Mouse (Mus musculus) embryonic facial prominence, embryonic 14.5 days (tissue): Measurements from ENCODE around the gene Sdc1. TPM values are rescaled to one million over a fixed set of nuclear protein-coding genes. Genes with fewer than 3 reads are reported as not detected.

ENCODE experiments used
- ATAC-seq: fragments of 200-750 bp; cut with Nextera tagmentation; 2 replicates; pipeline ENCODE4 v1.8.0; 2017; ENCODE audit warnings: low read depth, moderate number of reproducible peaks, moderate TSS enrichment
- DNase-seq: peaks from one replicate; pipeline ENCODE4 v3.0.0-alpha.2; 2015; ENCODE audit warnings: low spot score
- H3K27ac ChIP-seq: fragments of 300-500 bp; sonication (generic); replicated peaks from 2 replicates; pipeline ENCODE4 v1.5.1; 2014; ENCODE audit warnings: low read depth, mild to moderate bottlenecking, low read length, moderate library complexity
- H3K27me3 ChIP-seq: fragments of 300-500 bp; sonication (generic); replicated peaks from 2 replicates; pipeline ENCODE4 v1.6.1; 2014; ENCODE audit warnings: low read length; ENCODE audit not compliant: control insufficient read depth, insufficient read depth
- H3K36me3 ChIP-seq: fragments of 300-500 bp; sonication (generic); 2 replicates; pipeline ENCODE4 v1.6.1; 2014; ENCODE audit warnings: low read length, mixed read lengths; ENCODE audit not compliant: control insufficient read depth, insufficient read depth
- H3K4me1 ChIP-seq: fragments of 300-500 bp; sonication (generic); 2 replicates; pipeline ENCODE4 v1.6.1; 2014; ENCODE audit warnings: antibody characterized with exemption, low read length; ENCODE audit not compliant: control insufficient read depth, insufficient read depth
- H3K4me2 ChIP-seq: fragments of 300-500 bp; sonication (generic); 2 replicates; pipeline ENCODE4 v1.6.1; 2014; ENCODE audit warnings: low read depth, mild to moderate bottlenecking, low read length, moderate library complexity, mixed read lengths
- H3K4me3 ChIP-seq: fragments of 300-500 bp; sonication (generic); 2 replicates; pipeline ENCODE4 v1.5.1; 2014; ENCODE audit warnings: low read depth, mild to moderate bottlenecking, low read length
- H3K9ac ChIP-seq: fragments of 300-500 bp; sonication (generic); 2 replicates; pipeline ENCODE4 v1.6.1; 2014; ENCODE audit warnings: low read depth, mild to moderate bottlenecking, low read length, moderate library complexity, mixed read lengths
- H3K9me3 ChIP-seq: fragments of 300-500 bp; sonication (generic); 2 replicates; pipeline ENCODE4 v1.6.1; 2016; ENCODE audit warnings: low read length; ENCODE audit not compliant: control insufficient read depth
- WGBS: fragments of 180-500 bp; shearing (Covaris S2); extraction: QIAGEN DNeasy Blood & Tissue Kit; methylation state at CpG from one replicate; pipeline ENCODE4 v1.1.7; 2014; 5-methylcytosine and 5-hydroxymethylcytosine counted together
- polyA plus RNA-seq: library from polyadenylated mRNA; unstranded; fragments of >200 nt; fragmentation: Nextera tagmentation; extraction: Ambion mirVana; gene quantifications from 2 replicates; pipeline ENCODE4 v1.2.1, GENCODE M21; 2014

The Sdc1 gene
- polyA plus RNA-seq, 1 experiment from 2014 or later: 113 TPM

DNA sequence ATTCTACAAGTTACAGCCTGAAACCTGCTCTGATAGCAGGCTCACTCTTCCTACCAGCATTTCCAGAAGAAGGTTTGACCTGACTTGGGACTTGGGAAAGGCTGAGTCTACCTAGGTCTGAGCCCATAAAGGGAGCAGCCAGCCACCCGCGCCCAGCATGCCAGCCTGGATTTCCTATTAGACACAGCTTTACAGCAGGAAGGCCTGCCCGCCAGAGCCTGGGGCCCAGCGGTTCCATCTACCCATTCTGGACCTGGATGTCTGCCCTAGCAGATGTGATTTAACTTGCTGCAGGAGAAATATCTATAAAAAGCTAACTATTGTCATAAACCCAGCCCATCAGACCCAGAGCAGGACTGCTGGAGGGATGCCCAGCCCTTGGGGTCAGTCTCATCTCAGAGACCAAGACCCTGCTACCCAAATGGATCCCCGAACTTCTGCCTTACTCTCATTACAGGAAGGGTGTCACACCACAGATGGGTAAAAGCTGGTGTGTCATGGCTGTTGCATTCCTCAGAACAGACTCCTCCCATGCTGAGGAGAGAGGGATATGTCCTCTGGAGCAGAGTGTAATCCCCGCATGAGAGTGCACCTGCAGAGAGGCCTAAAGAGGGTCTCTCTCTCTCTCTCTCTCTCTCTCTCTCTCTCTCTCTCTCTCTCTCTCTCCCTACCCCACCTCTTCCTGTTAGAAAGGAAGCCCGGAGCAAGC lies 54.0 kb downstream of the Sdc1 start:
- WGBS: 61% methylated on average over 7 of the region's 7 CpGs
- ATAC-seq (0 out of 2 replicates have a peak, but pooled peaks have one; percentile 41), DNase-seq (no peak)
- H3K9ac ChIP-seq: no peak overlapping the region
- H3K4me2 ChIP-seq: no peak overlapping the region
- H3K36me3 ChIP-seq: no peaks in the 10 kb centered on the region
- H3K9me3 ChIP-seq: no peaks in the 10 kb centered on the region
- H3K4me3 ChIP-seq: no peak overlapping the region
- no peaks in the 10 kb centered on the region for H3K4me1 ChIP-seq
- H3K27ac ChIP-seq: no peak overlapping the region
- no peaks in the 10 kb centered on the region for H3K27me3 ChIP-seq

DNA sequence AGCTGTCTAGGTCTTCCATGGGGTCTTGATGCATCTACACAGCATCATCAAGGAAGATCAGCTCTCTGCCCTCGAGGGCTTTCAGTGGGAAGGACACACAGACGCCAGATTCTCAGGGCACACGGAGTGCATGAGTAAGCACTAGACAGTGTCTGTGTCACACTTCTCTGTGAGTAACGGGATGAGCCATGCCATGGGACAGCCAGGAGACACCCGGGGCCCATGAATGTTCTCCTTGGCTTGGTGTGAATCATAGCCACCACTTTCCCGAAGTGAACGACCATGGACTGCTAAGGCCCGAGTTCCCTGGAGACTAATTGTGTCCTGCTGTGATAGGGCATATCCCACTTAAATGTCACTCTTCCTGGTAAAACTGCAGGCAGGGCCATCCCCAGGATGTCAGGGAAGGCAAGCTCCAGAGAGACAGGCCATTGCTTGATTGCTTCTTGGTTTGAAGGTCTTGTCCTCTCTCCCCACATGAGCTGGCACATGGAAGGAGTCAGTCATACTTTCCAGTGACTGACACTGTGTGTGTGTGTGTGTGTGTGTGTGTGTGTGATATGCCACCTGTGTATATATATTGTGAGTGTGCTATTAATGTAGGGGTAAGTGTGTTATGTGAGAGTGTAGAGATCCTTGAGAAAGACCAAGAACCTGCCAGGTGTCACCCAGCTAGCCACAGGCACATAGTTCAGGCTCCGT lies 56.0 kb downstream of the Sdc1 start:
- DNase-seq (no peak), ATAC-seq (no peak)
- no peak overlapping the region for H3K4me2 ChIP-seq
- H3K4me1 ChIP-seq: no peaks in the 10 kb centered on the region
- H3K9me3 ChIP-seq: no peaks in the 10 kb centered on the region
- H3K9ac ChIP-seq: no peak overlapping the region
- no peaks in the 10 kb centered on the region for H3K36me3 ChIP-seq
- H3K27me3 ChIP-seq: no peaks in the 10 kb centered on the region
- no peak overlapping the region for H3K27ac ChIP-seq
- WGBS: 85% methylated on average over 9 of the region's 9 CpGs
- H3K4me3 ChIP-seq: no peak overlapping the region

DNA sequence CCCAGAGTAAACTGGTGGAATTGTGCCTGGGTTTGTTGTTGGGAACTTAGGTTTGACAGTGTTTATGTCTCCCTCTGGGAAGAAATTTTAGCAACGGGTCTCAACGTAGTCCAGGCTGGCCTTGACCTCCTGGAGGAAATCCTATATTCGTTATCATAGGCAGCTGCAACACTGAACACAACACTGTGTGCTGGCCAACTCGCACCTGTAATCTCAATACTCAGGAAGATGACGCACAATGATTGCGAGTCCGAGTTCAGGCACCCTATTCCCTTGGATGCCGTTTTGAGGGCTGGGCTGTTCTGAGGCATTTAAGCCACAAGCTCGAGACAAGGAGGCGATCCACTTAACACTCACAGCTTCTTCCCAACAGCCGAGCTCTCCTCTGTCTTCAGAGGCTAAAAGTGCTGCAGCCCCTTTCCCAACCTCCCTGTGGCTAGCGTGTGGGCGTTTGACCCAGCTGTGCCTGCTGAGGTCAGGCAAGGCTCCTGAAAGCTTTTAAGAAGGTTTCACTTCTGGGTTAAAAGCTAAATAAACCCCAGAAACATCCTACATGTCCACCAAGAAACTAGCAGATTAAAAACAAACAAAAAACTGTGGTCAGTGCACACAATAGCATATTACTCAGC lies 58.0 kb downstream of the Sdc1 start:
- H3K27me3 ChIP-seq: no peaks in the 10 kb centered on the region
- no peak overlapping the region for H3K4me3 ChIP-seq
- ATAC-seq (no peak), DNase-seq (no peak)
- H3K9me3 ChIP-seq: no peaks in the 10 kb centered on the region
- no peaks in the 10 kb centered on the region for H3K36me3 ChIP-seq
- WGBS: 65% methylated on average over 13 of the region's 13 CpGs
- H3K9ac ChIP-seq: no peak overlapping the region
- no peak overlapping the region for H3K4me2 ChIP-seq
- no peak overlapping the region for H3K27ac ChIP-seq
- no peaks in the 10 kb centered on the region for H3K4me1 ChIP-seq

DNA sequence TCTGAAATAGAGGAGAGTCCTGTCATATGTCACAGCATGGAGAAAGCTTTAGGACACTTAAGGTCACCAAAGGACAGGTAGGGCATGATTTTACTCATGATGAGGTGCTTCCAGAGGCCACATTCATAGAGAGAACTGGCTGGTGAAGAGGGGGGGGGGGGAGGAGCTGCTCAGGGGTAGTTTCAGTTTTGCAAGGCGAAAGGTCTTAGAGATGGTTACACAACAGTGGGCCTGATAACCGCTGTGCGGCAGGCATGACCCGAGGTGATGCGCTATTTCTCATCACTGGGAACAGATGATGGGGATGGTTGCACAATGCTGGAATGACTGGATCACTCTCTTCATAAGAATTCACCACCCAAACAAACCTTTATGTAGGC lies 58.5 kb downstream of the Sdc1 start:
- H3K9ac ChIP-seq: no peak overlapping the region
- H3K4me3 ChIP-seq: no peak overlapping the region
- no peaks in the 10 kb centered on the region for H3K36me3 ChIP-seq
- no peaks in the 10 kb centered on the region for H3K9me3 ChIP-seq
- 94% methylated on average over 5 of the region's 5 CpGs for WGBS
- H3K4me2 ChIP-seq: no peak overlapping the region
- no peak for ATAC-seq
- H3K27me3 ChIP-seq: no peaks in the 10 kb centered on the region
- no peak overlapping the region for H3K27ac ChIP-seq
- no peak for DNase-seq
- no peaks in the 10 kb centered on the region for H3K4me1 ChIP-seq

DNA sequence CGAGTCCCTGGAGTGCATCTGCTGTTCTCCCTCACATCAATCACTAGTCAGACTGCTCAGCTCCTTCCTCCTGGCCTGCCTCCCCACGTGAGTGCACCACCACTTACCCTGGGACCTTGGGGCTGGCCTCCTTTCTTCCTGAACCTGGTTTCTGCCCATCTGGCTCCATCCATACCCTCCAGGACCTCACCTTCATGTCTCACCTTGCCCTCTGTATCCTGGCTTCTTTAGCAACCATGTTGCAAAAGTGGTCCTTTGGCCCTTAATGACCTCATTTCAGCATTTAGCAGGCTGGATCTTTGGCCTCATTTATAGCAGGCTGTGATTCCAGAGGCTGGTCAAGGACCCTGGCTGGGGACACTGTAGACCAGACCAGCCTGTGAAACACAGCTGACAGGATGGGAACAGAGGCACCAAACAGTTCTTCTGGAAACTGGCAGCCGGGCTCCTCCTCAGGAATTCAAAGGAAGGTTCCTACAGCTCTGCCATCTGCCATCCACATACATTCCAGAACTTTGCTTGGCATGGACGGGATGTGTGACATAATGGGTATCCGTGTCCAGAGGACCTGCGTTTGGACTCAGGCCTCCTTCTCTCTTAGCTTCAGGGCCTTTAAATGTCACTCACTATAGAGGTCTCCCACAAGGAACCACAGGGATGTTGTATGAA lies 60.0 kb downstream of the Sdc1 start:
- Histone ChIP-seq H3K27ac (no peak overlapping the region), H3K27me3 (no peaks in the 10 kb centered on the region), H3K4me2 (no peak overlapping the region), H3K9me3 (no peaks in the 10 kb centered on the region), H3K36me3 (no peaks in the 10 kb centered on the region), H3K9ac (no peak overlapping the region), H3K4me1 (no peaks in the 10 kb centered on the region), H3K4me3 (no peak overlapping the region)
- DNase-seq (no peak), ATAC-seq (no peak)
- WGBS: 64% methylated on average over 6 of the region's 6 CpGs

DNA sequence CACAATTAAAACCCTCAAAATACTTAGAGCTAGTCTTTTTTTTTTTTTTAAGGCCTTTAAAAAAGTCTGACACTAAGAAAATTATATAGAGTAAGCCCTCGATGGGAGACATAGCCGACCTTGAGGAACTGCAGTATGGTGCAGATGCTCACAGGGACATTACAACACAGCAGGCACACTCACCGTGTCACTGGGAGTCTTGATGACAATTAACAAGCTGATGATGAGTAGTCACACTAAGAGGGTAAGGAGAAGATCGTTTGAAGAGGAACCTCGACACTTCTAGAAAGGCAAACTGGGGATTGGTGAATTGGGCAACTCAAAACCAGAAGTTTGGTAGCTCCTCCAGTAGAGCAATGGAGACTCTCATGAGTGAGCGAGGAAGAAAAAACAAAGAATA lies 60.6 kb downstream of the Sdc1 start:
- WGBS: 82% methylated on average over 6 of the region's 6 CpGs
- H3K9me3 ChIP-seq: no peaks in the 10 kb centered on the region
- DNase-seq (no peak), ATAC-seq (no peak)
- no peak overlapping the region for H3K4me2 ChIP-seq
- no peak overlapping the region for H3K9ac ChIP-seq
- H3K36me3 ChIP-seq: no peaks in the 10 kb centered on the region
- no peaks in the 10 kb centered on the region for H3K4me1 ChIP-seq
- no peak overlapping the region for H3K4me3 ChIP-seq
- H3K27ac ChIP-seq: no peak overlapping the region
- no peaks in the 10 kb centered on the region for H3K27me3 ChIP-seq

DNA sequence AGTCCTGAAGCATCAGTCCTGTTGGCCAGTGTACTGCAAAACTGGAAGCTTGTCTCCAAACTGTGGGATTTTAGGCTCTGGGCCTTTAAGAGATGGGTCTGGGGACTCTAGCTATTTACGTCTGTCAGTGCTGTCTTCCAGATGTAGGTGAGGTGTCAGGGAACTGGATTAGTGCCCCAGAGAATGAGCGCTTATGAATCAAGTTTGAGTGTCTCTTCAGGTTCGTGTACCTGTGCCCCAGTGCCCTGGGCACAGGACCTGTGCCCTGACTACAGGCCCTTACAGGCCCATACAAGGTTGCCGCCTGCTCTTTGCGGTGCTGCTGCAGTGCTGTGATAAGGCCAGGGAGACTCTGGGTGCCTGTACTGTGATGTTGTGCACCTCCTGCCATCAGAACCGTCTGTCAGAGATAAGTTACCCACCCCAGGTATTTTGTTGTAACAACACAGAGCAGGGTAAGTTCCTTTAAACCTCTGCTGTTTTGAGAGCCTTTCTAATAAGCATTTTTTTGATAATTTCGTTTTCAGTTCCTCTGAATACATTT lies 69.7 kb downstream of the Sdc1 start:
- no peak overlapping the region for H3K9ac ChIP-seq
- no peak for DNase-seq
- H3K4me1 ChIP-seq: 0 out of 2 replicates have a peak, but pooled peaks cover under 1% of the 10 kb centered on the region
- H3K27ac ChIP-seq: no peak overlapping the region
- H3K9me3 ChIP-seq: no peaks in the 10 kb centered on the region
- no peaks in the 10 kb centered on the region for H3K36me3 ChIP-seq
- H3K4me2 ChIP-seq: no peak overlapping the region
- WGBS: 57% methylated on average over 7 of the region's 7 CpGs
- no peaks in the 10 kb centered on the region for H3K27me3 ChIP-seq
- no peak overlapping the region for H3K4me3 ChIP-seq
- ATAC-seq: no peak

DNA sequence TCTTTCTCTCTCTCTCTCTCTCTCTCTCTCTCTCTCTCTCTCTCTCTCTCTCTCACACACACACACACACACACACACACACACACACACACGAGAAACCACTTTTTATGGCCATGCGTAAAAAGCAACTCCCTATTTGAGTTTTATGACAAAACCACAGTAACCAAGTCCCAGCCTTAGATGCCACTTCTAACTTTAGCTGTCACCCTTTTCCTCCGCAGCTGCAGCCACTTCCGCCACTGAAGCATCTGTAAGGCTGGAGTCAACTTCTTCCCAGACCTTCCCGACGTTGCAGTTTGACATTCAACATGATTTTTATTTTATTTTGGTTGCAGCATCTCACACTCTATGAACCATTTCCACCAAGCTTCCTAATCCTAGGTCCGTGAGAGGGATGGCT lies 71.6 kb downstream of the Sdc1 start:
- ATAC-seq: no peak
- 61% methylated on average over 7 of the region's 7 CpGs for WGBS

More for the DNA sequence above, 71.6 kb downstream of the Sdc1 start:
- Histone ChIP-seq H3K4me1 (peaks cover 16% of the 10 kb centered on the region; the same call in 1 of the 2 replicates), H3K4me2 (no peak overlapping the region), H3K36me3 (no peaks in the 10 kb centered on the region), H3K9me3 (no peaks in the 10 kb centered on the region), H3K4me3 (no peak overlapping the region), H3K27ac (no peak overlapping the region), H3K9ac (no peak overlapping the region), H3K27me3 (no peaks in the 10 kb centered on the region)
- DNase-seq: no peak
